Mouse (Mus musculus): ENCODE measurements around the gene Ksr1. TPM values are rescaled to one million over a fixed set of nuclear protein-coding genes. Genes with fewer than 3 reads are reported as not detected.
"Not testable (repeated sequence)": the region's sequence is repeated elsewhere in the genome, so short reads cannot be mapped to it uniquely, and the experiment has no call there.

Ksr1 gene
- total and polyA plus RNA-seq, 2 experiments from 2014 or later = 1.9 to 51.3 TPM

DNA sequence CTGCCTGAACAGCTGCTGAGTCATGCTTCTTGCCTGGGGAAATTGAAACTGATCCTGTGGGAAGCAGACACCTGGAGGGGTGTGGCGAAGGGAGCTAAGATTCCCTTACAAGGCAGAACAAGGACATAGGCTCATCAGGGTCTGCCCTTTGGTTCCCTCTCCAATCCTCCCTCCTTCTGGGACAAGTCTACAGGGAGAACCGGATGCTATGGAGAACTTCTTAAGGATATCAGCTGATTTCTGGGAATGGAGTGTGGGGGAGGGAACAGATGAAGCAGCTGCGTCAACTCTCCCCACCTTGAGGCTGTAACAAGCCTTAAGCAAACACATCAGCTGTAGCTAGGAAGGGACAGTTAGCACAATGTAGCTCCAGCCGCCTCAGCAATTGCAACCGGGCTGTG is 143.7 kb downstream of the Ksr1 start:
- Histone ChIP-seq H3K4me3 (ENCODE audit: low read length) (no peak overlapping the region), H3K4me1 (ENCODE audit: insufficient read depth, low read length) (no peaks in the 10 kb centered on the region), H3K27me3 (ENCODE audit: insufficient read depth, low read length) (no peaks in the 10 kb centered on the region), H3K9me3 (ENCODE audit: low read length) (no peaks in the 10 kb centered on the region), H3K4me2 (ENCODE audit: low read depth, low read length) (no peak overlapping the region), H3K9ac (replicated peaks; ENCODE audit: low read length) (no peak overlapping the region), H3K36me3 (ENCODE audit: insufficient read depth, low read length) (no peaks in the 10 kb centered on the region), H3K27ac (0 out of 2 replicates have a peak overlapping the region, but pooled peaks have one; percentile 21)
- ATAC-seq (no peak), DNase-seq (ENCODE audit: low spot score) (no peak)
- WGBS = 70% methylated on average over 5 of the region's 5 CpGs
- no peak for TF ChIP-seq CTCF (IDR thresholded peaks at IDR 0.05; ENCODE audit: low read depth)

GRCm38 (mm10) chr11:79001871-79002270 is 144.3 kb downstream of the Ksr1 start:
- Histone ChIP-seq H3K4me2 (ENCODE audit: low read depth, low read length) (no peak overlapping the region), H3K27me3 (ENCODE audit: insufficient read depth, low read length) (no peaks in the 10 kb centered on the region), H3K27ac (no peak overlapping the region), H3K4me1 (ENCODE audit: insufficient read depth, low read length) (no peaks in the 10 kb centered on the region), H3K9me3 (ENCODE audit: low read length) (no peaks in the 10 kb centered on the region), H3K36me3 (ENCODE audit: insufficient read depth, low read length) (no peaks in the 10 kb centered on the region), H3K4me3 (ENCODE audit: low read length) (no peak overlapping the region), H3K9ac (replicated peaks; ENCODE audit: low read length) (no peak overlapping the region)
- ATAC-seq (no peak), DNase-seq (ENCODE audit: low spot score) (no peak)
- 85% methylated on average over 4 of the region's 4 CpGs for WGBS
- TF ChIP-seq CTCF (IDR thresholded peaks at IDR 0.05; ENCODE audit: low read depth) = no peak

DNA sequence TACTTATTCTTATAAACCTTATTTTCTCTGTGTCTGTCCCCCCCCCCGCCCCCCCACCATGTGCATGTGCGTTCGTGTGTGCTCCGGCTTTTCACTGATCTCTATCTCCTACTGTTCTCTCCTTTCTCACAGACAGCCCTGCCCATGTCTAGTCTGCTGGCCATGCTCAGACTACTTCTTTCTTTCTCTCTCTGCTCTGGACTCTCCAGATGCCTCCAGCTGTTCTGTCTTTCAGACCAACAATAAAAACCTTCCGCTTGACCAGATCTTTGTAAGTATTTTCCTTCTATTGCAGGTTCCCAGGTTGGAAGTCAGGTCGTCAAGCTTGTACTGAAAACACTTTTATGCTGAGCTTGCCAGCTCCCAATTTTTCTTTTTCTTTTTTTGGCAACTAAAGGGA is 147.1 kb downstream of the Ksr1 start:
- H3K4me3 ChIP-seq (ENCODE audit: low read length) = no peak overlapping the region
- no peaks in the 10 kb centered on the region for H3K36me3 ChIP-seq (ENCODE audit: insufficient read depth, low read length)
- H3K27me3 ChIP-seq (ENCODE audit: insufficient read depth, low read length) = no peaks in the 10 kb centered on the region
- no peak for ATAC-seq
- WGBS = 21% methylated on average over 6 of the region's 6 CpGs
- H3K4me1 ChIP-seq (ENCODE audit: insufficient read depth, low read length) = no peaks in the 10 kb centered on the region
- no peak for DNase-seq (ENCODE audit: low spot score)
- no peak overlapping the region for H3K27ac ChIP-seq
- no peaks in the 10 kb centered on the region for H3K9me3 ChIP-seq (ENCODE audit: low read length)
- H3K9ac ChIP-seq (replicated peaks; ENCODE audit: low read length) = no peak overlapping the region
- no peak overlapping the region for H3K4me2 ChIP-seq (ENCODE audit: low read depth, low read length)
- no peak for TF ChIP-seq CTCF (IDR thresholded peaks at IDR 0.05; ENCODE audit: low read depth)

DNA sequence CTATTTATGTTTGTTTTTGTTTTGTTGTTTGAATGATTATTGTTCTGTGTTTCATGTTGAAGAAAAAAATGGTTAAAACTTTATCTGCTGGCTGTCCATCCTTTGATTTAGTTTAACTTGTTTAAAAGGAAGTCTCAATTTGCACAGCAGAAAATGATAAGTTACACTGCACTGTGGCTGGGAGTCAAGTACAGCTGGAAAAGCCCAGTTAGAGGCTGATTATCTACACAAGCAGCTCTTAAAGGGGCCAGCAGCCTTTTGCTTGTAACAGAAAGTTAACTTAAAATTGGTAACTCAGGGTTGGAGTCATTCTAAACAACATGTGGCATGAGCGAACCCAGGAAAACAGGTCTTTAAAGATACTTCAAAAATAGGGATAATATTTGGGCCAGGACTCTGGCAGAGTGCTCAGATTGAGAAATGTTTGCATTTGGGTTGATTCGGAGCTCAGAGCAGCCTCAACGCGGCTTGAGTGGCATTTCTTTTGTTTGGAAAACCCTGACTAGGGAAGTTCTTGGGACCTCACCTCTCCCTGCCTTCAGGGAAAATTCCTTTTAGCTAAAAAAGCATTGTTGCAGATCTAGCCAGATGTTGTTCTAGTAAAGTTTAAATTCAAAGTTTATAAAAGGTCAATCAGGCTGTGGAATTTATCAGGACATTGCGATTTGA is 155.2 kb downstream of the Ksr1 start:
- H3K4me3 ChIP-seq (ENCODE audit: low read length); H3K27ac ChIP-seq; H3K9me3 ChIP-seq (ENCODE audit: low read length); H3K4me1 ChIP-seq (ENCODE audit: insufficient read depth, low read length); ATAC-seq; H3K36me3 ChIP-seq (ENCODE audit: insufficient read depth, low read length); H3K9ac ChIP-seq (replicated peaks; ENCODE audit: low read length); DNase-seq (ENCODE audit: low spot score); H3K27me3 ChIP-seq (ENCODE audit: insufficient read depth, low read length); H3K4me2 ChIP-seq (ENCODE audit: low read depth, low read length): not testable (repeated sequence)
- 82% methylated on average over 5 of the region's 5 CpGs for WGBS

GRCm38 (mm10) chr11:78990096-78990495 is 156.1 kb downstream of the Ksr1 start:
- Histone ChIP-seq H3K9ac (replicated peaks; ENCODE audit: low read length) (no peak overlapping the region), H3K4me1 (ENCODE audit: insufficient read depth, low read length) (no peaks in the 10 kb centered on the region), H3K27me3 (ENCODE audit: insufficient read depth, low read length) (no peaks in the 10 kb centered on the region), H3K4me3 (ENCODE audit: low read length) (no peak overlapping the region), H3K36me3 (ENCODE audit: insufficient read depth, low read length) (no peaks in the 10 kb centered on the region), H3K27ac (no peak overlapping the region), H3K4me2 (ENCODE audit: low read depth, low read length) (no peak overlapping the region), H3K9me3 (ENCODE audit: low read length) (no peaks in the 10 kb centered on the region)
- no peak for TF ChIP-seq CTCF (IDR thresholded peaks at IDR 0.05; ENCODE audit: low read depth)
- DNase-seq (ENCODE audit: low spot score) (no peak), ATAC-seq (no peak)
- 90% methylated on average over 9 of the region's 9 CpGs for WGBS

- not testable (repeated sequence) for H3K4me2 ChIP-seq (ENCODE audit: low read depth, low read length); H3K4me1 ChIP-seq (ENCODE audit: insufficient read depth, low read length); H3K9me3 ChIP-seq (ENCODE audit: low read length); H3K4me3 ChIP-seq (ENCODE audit: low read length); H3K9ac ChIP-seq (replicated peaks; ENCODE audit: low read length); ATAC-seq; DNase-seq (ENCODE audit: low spot score); H3K27ac ChIP-seq; H3K36me3 ChIP-seq (ENCODE audit: insufficient read depth, low read length); H3K27me3 ChIP-seq (ENCODE audit: insufficient read depth, low read length)
- 94% methylated on average over 11 of the region's 11 CpGs for WGBS
These were observed 157.0 kb downstream of the Ksr1 start for GRCm38 (mm10) chr11:78989206-78989605.

- H3K4me1 ChIP-seq (ENCODE audit: insufficient read depth, low read length) = no peaks in the 10 kb centered on the region
- H3K9me3 ChIP-seq (ENCODE audit: low read length) = no peaks in the 10 kb centered on the region
- DNase-seq (ENCODE audit: low spot score) (no peak), ATAC-seq (no peak)
- no peak overlapping the region for H3K4me3 ChIP-seq (ENCODE audit: low read length)
- H3K27me3 ChIP-seq (ENCODE audit: insufficient read depth, low read length) = no peaks in the 10 kb centered on the region
- no peaks in the 10 kb centered on the region for H3K36me3 ChIP-seq (ENCODE audit: insufficient read depth, low read length)
- H3K4me2 ChIP-seq (ENCODE audit: low read depth, low read length) = no peak overlapping the region
- H3K9ac ChIP-seq (replicated peaks; ENCODE audit: low read length) = no peak overlapping the region
- H3K27ac ChIP-seq = no peak overlapping the region
- 90% methylated on average over 10 of the region's 10 CpGs for WGBS
- no peak for TF ChIP-seq CTCF (IDR thresholded peaks at IDR 0.05; ENCODE audit: low read depth)
These were observed 159.8 kb downstream of the Ksr1 start for GRCm38 (mm10) chr11:78986311-78987002.

Data from hindbrain, postnatal 0 days (tissue).